Mouse (Mus musculus) kidney, embryonic 16.5 days (tissue): ENCODE results near the gene Zbtb16. TPM values are rescaled to one million over a fixed set of nuclear protein-coding genes. Genes with fewer than 3 reads are reported as not detected.

ENCODE experiments used
- ATAC-seq: fragments of 200-750 bp; cut with Nextera tagmentation; 2 replicates; pipeline ENCODE4 v1.8.0; 2017; ENCODE audit warnings: moderate TSS enrichment; ENCODE audit not compliant: low FRiP score, low TSS enrichment
- H3K27ac ChIP-seq: fragments of 300-500 bp; sonication (generic); 2 replicates; pipeline ENCODE4 v1.5.1; 2014; ENCODE audit warnings: low read length
- H3K27me3 ChIP-seq: fragments of 300-500 bp; sonication (generic); 2 replicates; pipeline ENCODE4 v1.6.1; 2014; ENCODE audit warnings: low read length, control low read depth, mixed read lengths; ENCODE audit not compliant: insufficient read depth
- H3K36me3 ChIP-seq: fragments of 300-500 bp; sonication (generic); 2 replicates; pipeline ENCODE4 v1.6.1; 2014; ENCODE audit warnings: low read length, control low read depth, mixed read lengths; ENCODE audit not compliant: insufficient read depth
- H3K4me1 ChIP-seq: fragments of 300-500 bp; sonication (generic); 2 replicates; pipeline ENCODE4 v1.6.1; 2014; ENCODE audit warnings: low read length, control low read depth, mixed read lengths; ENCODE audit not compliant: insufficient read depth
- H3K4me2 ChIP-seq: fragments of 300-500 bp; sonication (generic); replicated peaks from 2 replicates; pipeline ENCODE4 v1.6.1; 2014; ENCODE audit warnings: low read depth, low read length
- H3K4me3 ChIP-seq: fragments of 300-500 bp; sonication (generic); 2 replicates; pipeline ENCODE4 v1.5.1; 2014; ENCODE audit warnings: mild to moderate bottlenecking, low read length
- H3K9ac ChIP-seq: fragments of 300-500 bp; sonication (generic); replicated peaks from 2 replicates; pipeline ENCODE4 v1.6.1; 2014; ENCODE audit warnings: low read length
- H3K9me3 ChIP-seq: fragments of 300-500 bp; sonication (generic); 2 replicates; pipeline ENCODE4 v1.6.1; 2016; ENCODE audit warnings: low read length, control low read depth
- WGBS: fragments of 180-500 bp; shearing (Covaris S2); extraction: QIAGEN DNeasy Blood & Tissue Kit; methylation state at CpG from one replicate; pipeline ENCODE4 v1.1.7; 2014; 5-methylcytosine and 5-hydroxymethylcytosine counted together
- polyA plus RNA-seq: library from polyadenylated mRNA; unstranded; fragments of >200 nt; fragmentation: Nextera tagmentation; extraction: Ambion mirVana; gene quantifications from 2 replicates; pipeline ENCODE4 v1.2.1, GENCODE M21; 2015

Gene Zbtb16
- polyA plus RNA-seq, 1 experiment from 2014 or later = 1.8 TPM

- Histone ChIP-seq H3K27me3 (peaks cover 36% of the 10 kb centered on the region), H3K9me3 (no peaks in the 10 kb centered on the region), H3K36me3 (no peaks in the 10 kb centered on the region), H3K4me1 (peaks cover 29% of the 10 kb centered on the region), H3K27ac (no peak overlapping the region), H3K4me3 (no peak overlapping the region), H3K4me2 (no peak overlapping the region), H3K9ac (no peak overlapping the region)
- no peak for ATAC-seq
- 23% methylated on average over 13 of the region's 13 CpGs for WGBS
These were observed 107.3 kb downstream of the Zbtb16 start for GRCm38 (mm10) chr9:48728731-48729123.

GRCm38 (mm10) chr9:48728083-48728730 lies 107.8 kb downstream of the Zbtb16 start:
- Histone ChIP-seq H3K36me3 (no peaks in the 10 kb centered on the region), H3K4me1 (peaks cover 24% of the 10 kb centered on the region), H3K27me3 (peaks cover 36% of the 10 kb centered on the region), H3K27ac (no peak overlapping the region), H3K9ac (no peak overlapping the region), H3K4me2 (no peak overlapping the region), H3K4me3 (no peak overlapping the region), H3K9me3 (no peaks in the 10 kb centered on the region)
- ATAC-seq = no peak
- WGBS = 18% methylated on average over 10 of the region's 10 CpGs

GRCm38 (mm10) chr9:48726341-48726740 lies 109.7 kb downstream of the Zbtb16 start:
- no peak for ATAC-seq
- Histone ChIP-seq H3K9me3 (no peaks in the 10 kb centered on the region), H3K4me3 (no peak overlapping the region), H3K27ac (no peak overlapping the region), H3K36me3 (no peaks in the 10 kb centered on the region), H3K9ac (no peak overlapping the region), H3K4me2 (no peak overlapping the region), H3K27me3 (peaks cover 28% of the 10 kb centered on the region), H3K4me1 (peaks cover 23% of the 10 kb centered on the region)
- WGBS = 75% methylated on average over 8 of the region's 8 CpGs

- Histone ChIP-seq H3K4me2 (no peak overlapping the region), H3K36me3 (no peaks in the 10 kb centered on the region), H3K4me3 (no peak overlapping the region), H3K27ac (no peak overlapping the region), H3K9ac (no peak overlapping the region), H3K27me3 (peaks cover 24% of the 10 kb centered on the region), H3K9me3 (no peaks in the 10 kb centered on the region), H3K4me1 (peaks cover 23% of the 10 kb centered on the region)
- no peak for ATAC-seq
- WGBS = 68% methylated on average over 4 of the region's 4 CpGs
These were observed 110.1 kb downstream of the Zbtb16 start for GRCm38 (mm10) chr9:48725918-48726317.

GRCm38 (mm10) chr9:48725161-48725560 lies 110.9 kb downstream of the Zbtb16 start:
- no peak for ATAC-seq
- no peak overlapping the region for H3K4me2 ChIP-seq
- WGBS = 88% methylated on average over 6 of the region's 6 CpGs
- no peak overlapping the region for H3K27ac ChIP-seq
- no peaks in the 10 kb centered on the region for H3K9me3 ChIP-seq
- no peak overlapping the region for H3K9ac ChIP-seq
- no peaks in the 10 kb centered on the region for H3K36me3 ChIP-seq
- H3K4me1 ChIP-seq = peaks cover 23% of the 10 kb centered on the region
- H3K4me3 ChIP-seq = no peak overlapping the region
- peaks cover 16% of the 10 kb centered on the region for H3K27me3 ChIP-seq

DNA sequence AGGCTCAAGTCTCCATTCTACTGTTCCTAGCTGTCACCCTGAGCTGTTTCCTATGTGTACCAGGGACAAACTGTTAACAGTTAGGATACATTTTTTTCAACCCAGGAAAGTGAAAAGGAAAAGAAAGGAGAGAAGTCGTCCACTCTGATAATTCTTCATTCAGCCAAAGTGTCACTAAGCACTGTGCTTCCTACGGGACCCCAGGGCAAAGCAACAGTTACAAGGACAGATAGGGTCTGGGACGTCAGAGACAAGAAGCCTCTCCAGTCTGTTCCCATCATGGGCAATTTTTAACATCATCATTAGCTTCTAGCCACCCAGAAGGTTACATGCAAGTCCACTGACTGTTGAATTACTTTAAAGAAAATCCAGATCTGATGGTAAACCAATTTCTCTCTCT lies 111.3 kb downstream of the Zbtb16 start:
- H3K27me3 ChIP-seq = peaks cover 13% of the 10 kb centered on the region
- no peak for ATAC-seq
- H3K9me3 ChIP-seq = no peaks in the 10 kb centered on the region
- H3K4me3 ChIP-seq = no peak overlapping the region
- H3K4me2 ChIP-seq = no peak overlapping the region
- WGBS = 62% methylated on average over 3 of the region's 3 CpGs
- H3K27ac ChIP-seq = no peak overlapping the region
- H3K9ac ChIP-seq = no peak overlapping the region
- peaks cover 23% of the 10 kb centered on the region for H3K4me1 ChIP-seq
- no peaks in the 10 kb centered on the region for H3K36me3 ChIP-seq

DNA sequence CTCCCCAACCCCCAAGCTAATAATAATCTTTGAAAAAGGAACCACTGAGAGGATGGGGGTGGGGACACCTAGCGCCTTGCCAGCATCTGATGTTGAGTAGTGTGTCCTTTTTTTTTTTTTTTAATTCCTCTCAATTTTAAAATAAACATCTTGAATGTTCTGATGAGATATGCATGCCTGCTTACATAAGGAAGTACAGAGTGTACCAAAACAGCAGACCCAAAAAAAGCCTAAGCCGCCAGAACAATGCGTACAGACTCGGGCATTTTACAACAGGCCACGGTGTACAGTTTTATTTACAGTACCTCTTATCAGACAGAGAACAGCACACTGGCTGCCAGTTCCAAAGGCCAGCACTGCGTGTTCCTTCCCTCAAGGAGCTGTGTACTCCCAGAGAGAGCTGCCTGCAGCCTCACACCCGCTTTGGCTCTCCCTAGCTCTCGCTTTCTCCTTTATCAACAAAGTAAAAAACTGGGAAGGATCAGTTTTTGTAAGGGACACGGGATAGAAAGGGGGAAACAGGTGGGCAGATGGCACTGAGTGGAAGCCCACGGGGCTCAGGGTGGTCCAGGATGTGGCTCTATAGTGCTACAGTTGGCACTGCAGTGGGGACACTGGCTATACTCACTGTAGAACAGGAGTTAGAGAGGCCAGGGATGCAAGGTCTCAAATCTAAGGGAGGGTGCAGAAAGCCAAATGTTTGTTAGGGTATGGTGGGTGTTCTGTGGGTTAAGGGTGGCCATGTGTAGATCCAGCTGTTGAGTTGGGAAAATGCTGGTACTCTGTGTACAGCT lies 112.3 kb downstream of the Zbtb16 start:
- Histone ChIP-seq H3K27me3 (peaks cover 7% of the 10 kb centered on the region), H3K4me1 (peaks cover 12% of the 10 kb centered on the region), H3K4me3 (no peak overlapping the region), H3K36me3 (no peaks in the 10 kb centered on the region), H3K9me3 (no peaks in the 10 kb centered on the region), H3K4me2 (no peak overlapping the region), H3K9ac (no peak overlapping the region), H3K27ac (no peak overlapping the region)
- WGBS = 46% methylated on average over 10 of the region's 10 CpGs
- ATAC-seq = peak; percentile 49; the same call in 1 of the 2 replicates

DNA sequence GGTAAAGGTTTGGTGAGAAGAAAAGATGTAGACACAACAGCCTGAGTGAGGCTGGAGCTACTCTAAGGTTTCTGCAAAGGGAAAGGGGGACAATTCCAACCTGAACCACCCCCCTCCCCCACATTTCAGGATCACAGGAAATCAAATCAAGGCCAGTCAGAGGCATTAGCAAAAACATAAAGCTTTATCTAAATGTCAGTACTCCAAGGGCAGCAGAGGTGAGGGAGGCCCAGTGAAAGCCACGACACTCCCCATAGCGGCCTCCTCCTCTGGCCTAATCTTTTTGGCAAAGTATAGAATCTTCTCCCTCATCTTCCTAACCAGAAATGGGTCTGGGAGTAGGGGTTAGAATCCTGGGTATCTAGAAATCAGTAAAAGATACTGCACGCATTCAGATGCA lies 113.0 kb downstream of the Zbtb16 start:
- H3K4me1 ChIP-seq = peaks cover 6% of the 10 kb centered on the region
- no peaks in the 10 kb centered on the region for H3K36me3 ChIP-seq
- no peak overlapping the region for H3K4me2 ChIP-seq
- no peaks in the 10 kb centered on the region for H3K9me3 ChIP-seq
- WGBS = 49% methylated on average over 3 of the region's 3 CpGs
- H3K4me3 ChIP-seq = no peak overlapping the region
- no peak for ATAC-seq
- peaks cover 7% of the 10 kb centered on the region for H3K27me3 ChIP-seq
- H3K9ac ChIP-seq = no peak overlapping the region
- no peak overlapping the region; the same call in 1 of the 2 replicates for H3K27ac ChIP-seq

DNA sequence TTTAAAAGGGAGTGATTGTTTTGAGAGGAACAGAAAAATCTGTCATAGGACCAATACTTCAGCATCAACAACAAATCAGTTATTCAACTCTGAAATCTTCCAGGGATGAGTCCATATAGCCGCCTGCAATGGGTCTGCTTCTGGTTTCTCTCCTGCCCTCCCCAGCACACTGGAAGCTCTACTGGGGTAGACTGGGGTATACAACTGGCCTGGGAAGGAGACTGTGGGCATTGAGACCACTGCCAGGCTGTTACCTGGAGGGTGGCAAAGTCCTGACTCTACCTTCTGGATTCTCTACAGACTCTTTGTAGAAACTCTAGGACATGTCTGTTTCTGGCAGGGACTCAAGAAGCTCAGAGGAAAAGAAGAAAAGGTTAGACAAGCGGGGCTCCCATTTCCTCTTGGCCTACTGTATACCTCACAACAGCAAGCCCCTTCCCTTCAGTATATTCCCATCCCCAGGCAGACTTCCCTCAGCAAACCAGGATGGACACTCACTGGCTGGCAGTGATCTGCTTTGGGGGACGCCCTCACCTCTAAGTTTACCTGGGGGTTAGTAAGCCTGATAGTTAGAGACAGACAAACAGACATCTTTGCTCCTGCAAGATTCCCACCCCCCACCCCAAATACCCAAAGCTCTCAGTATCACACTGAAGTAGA lies 113.6 kb downstream of the Zbtb16 start:
- peaks cover 7% of the 10 kb centered on the region for H3K27me3 ChIP-seq
- H3K9me3 ChIP-seq = no peaks in the 10 kb centered on the region
- no peak overlapping the region for H3K27ac ChIP-seq
- H3K4me1 ChIP-seq = peaks cover 2% of the 10 kb centered on the region; the same call in 1 of the 2 replicates
- no peaks in the 10 kb centered on the region for H3K36me3 ChIP-seq
- H3K4me3 ChIP-seq = no peak overlapping the region
- WGBS = 87% methylated on average over 3 of the region's 3 CpGs
- H3K9ac ChIP-seq = no peak overlapping the region
- ATAC-seq = no peak
- no peak overlapping the region for H3K4me2 ChIP-seq

GRCm38 (mm10) chr9:48721655-48722054 lies 114.4 kb downstream of the Zbtb16 start:
- Histone ChIP-seq H3K4me3 (no peak overlapping the region), H3K36me3 (no peaks in the 10 kb centered on the region), H3K9me3 (no peaks in the 10 kb centered on the region), H3K4me1 (peaks cover 2% of the 10 kb centered on the region; the same call in 1 of the 2 replicates), H3K9ac (no peak overlapping the region), H3K27ac (no peak overlapping the region), H3K27me3 (peaks cover 7% of the 10 kb centered on the region), H3K4me2 (no peak overlapping the region)
- WGBS = 89% methylated on average over 6 of the region's 6 CpGs
- no peak for ATAC-seq
